Mouse (Mus musculus): ENCODE results near the gene Slc44a3. TPM values are rescaled to one million over a fixed set of nuclear protein-coding genes. Genes with fewer than 3 reads are reported as not detected.

The Slc44a3 gene
- polyA plus RNA-seq, 1 experiment from 2014 or later: 15.2 TPM

- no peak overlapping the region for H3K9ac ChIP-seq (replicated peaks)
- H3K27ac ChIP-seq (ENCODE audit: low read depth): no peak overlapping the region
- ATAC-seq (no peak), DNase-seq (no peak)
- no peak overlapping the region for H3K4me2 ChIP-seq (ENCODE audit: low read depth, low read length)
- no peaks in the 10 kb centered on the region for H3K27me3 ChIP-seq (ENCODE audit: insufficient read depth, low read length)
- TF ChIP-seq EP300 (IDR thresholded peaks at IDR 0.05; ENCODE audit: low read depth) (no peak), CTCF (IDR thresholded peaks at IDR 0.05; ENCODE audit: low read depth) (no peak)
- H3K36me3 ChIP-seq (replicated peaks; ENCODE audit: insufficient read depth, low read length): no peaks in the 10 kb centered on the region
- peaks cover 3% of the 10 kb centered on the region; the same call in 1 of the 2 replicates for H3K4me1 ChIP-seq (ENCODE audit: insufficient read depth)
- H3K4me3 ChIP-seq (ENCODE audit: low read depth, low read length): no peak overlapping the region
- no peaks in the 10 kb centered on the region for H3K9me3 ChIP-seq (ENCODE audit: low read length)
- 77% methylated on average over 9 of the region's 9 CpGs for WGBS (ENCODE audit: insufficient replicate concordance)
Observed at GRCm38 (mm10) chr3:121567904-121568303, 35.7 kb upstream of the Slc44a3 start.

- 71% methylated on average over 2 of the region's 2 CpGs for WGBS (ENCODE audit: insufficient replicate concordance)
- Histone ChIP-seq H3K4me2 (ENCODE audit: low read depth, low read length) (no peak overlapping the region), H3K27ac (ENCODE audit: low read depth) (no peak overlapping the region), H3K9me3 (ENCODE audit: low read length) (no peaks in the 10 kb centered on the region), H3K27me3 (ENCODE audit: insufficient read depth, low read length) (no peaks in the 10 kb centered on the region), H3K9ac (replicated peaks) (no peak overlapping the region), H3K36me3 (replicated peaks; ENCODE audit: insufficient read depth, low read length) (no peaks in the 10 kb centered on the region), H3K4me3 (ENCODE audit: low read depth, low read length) (no peak overlapping the region), H3K4me1 (ENCODE audit: insufficient read depth) (peaks cover 3% of the 10 kb centered on the region; the same call in 1 of the 2 replicates)
- ATAC-seq (no peak), DNase-seq (no peak)
- TF ChIP-seq EP300 (IDR thresholded peaks at IDR 0.05; ENCODE audit: low read depth) (no peak), CTCF (IDR thresholded peaks at IDR 0.05; ENCODE audit: low read depth) (no peak)
Observed at GRCm38 (mm10) chr3:121567337-121567900, 35.2 kb upstream of the Slc44a3 start.

DNA sequence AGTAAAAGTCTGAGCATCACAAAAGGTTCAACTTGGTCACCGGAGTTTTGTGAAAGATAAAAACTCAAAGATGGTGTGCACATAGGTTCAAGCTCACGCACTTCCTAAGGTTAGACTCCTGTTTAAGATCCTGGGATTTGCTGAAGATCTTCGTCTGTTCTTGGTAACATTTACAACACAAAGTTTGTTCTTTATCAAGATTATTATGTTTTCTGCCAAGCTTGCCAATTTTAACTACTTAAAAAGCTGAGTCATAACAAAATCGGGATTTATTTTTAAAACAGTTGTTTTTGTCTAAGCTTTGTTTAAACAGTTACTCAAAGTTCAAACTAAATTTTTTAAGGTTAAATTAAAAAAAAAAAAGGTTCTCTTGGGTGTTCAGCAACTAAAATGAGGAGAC lies 34.7 kb upstream of the Slc44a3 start:
- WGBS (ENCODE audit: insufficient replicate concordance): 69% methylated on average over 4 of the region's 4 CpGs
- TF ChIP-seq CTCF (IDR thresholded peaks at IDR 0.05; ENCODE audit: low read depth): no peak
- TF ChIP-seq EP300 (IDR thresholded peaks at IDR 0.05; ENCODE audit: low read depth): no peak
- no peaks in the 10 kb centered on the region for H3K9me3 ChIP-seq (ENCODE audit: low read length)
- H3K9ac ChIP-seq (replicated peaks): no peak overlapping the region
- no peak overlapping the region for H3K27ac ChIP-seq (ENCODE audit: low read depth)
- no peak overlapping the region for H3K4me3 ChIP-seq (ENCODE audit: low read depth, low read length)
- H3K27me3 ChIP-seq (ENCODE audit: insufficient read depth, low read length): no peaks in the 10 kb centered on the region
- DNase-seq: no peak
- ATAC-seq: no peak
- H3K4me1 ChIP-seq (ENCODE audit: insufficient read depth): peaks cover 2% of the 10 kb centered on the region; the same call in 1 of the 2 replicates
- H3K36me3 ChIP-seq (replicated peaks; ENCODE audit: insufficient read depth, low read length): no peaks in the 10 kb centered on the region
- H3K4me2 ChIP-seq (ENCODE audit: low read depth, low read length): no peak overlapping the region

GRCm38 (mm10) chr3:121561803-121562202 lies 29.6 kb upstream of the Slc44a3 start:
- no peak overlapping the region for H3K4me3 ChIP-seq (ENCODE audit: low read depth, low read length)
- H3K4me2 ChIP-seq (ENCODE audit: low read depth, low read length): no peak overlapping the region
- WGBS (ENCODE audit: insufficient replicate concordance): 62% methylated on average over 3 of the region's 3 CpGs
- H3K27me3 ChIP-seq (ENCODE audit: insufficient read depth, low read length): no peaks in the 10 kb centered on the region
- no peak for DNase-seq
- ATAC-seq: no peak
- no peak overlapping the region for H3K27ac ChIP-seq (ENCODE audit: low read depth)
- TF ChIP-seq EP300 (IDR thresholded peaks at IDR 0.05; ENCODE audit: low read depth) (no peak), CTCF (IDR thresholded peaks at IDR 0.05; ENCODE audit: low read depth) (no peak)
- no peaks in the 10 kb centered on the region for H3K4me1 ChIP-seq (ENCODE audit: insufficient read depth)
- H3K9ac ChIP-seq (replicated peaks): no peak overlapping the region
- H3K36me3 ChIP-seq (replicated peaks; ENCODE audit: insufficient read depth, low read length): no peaks in the 10 kb centered on the region
- no peaks in the 10 kb centered on the region for H3K9me3 ChIP-seq (ENCODE audit: low read length)

DNA sequence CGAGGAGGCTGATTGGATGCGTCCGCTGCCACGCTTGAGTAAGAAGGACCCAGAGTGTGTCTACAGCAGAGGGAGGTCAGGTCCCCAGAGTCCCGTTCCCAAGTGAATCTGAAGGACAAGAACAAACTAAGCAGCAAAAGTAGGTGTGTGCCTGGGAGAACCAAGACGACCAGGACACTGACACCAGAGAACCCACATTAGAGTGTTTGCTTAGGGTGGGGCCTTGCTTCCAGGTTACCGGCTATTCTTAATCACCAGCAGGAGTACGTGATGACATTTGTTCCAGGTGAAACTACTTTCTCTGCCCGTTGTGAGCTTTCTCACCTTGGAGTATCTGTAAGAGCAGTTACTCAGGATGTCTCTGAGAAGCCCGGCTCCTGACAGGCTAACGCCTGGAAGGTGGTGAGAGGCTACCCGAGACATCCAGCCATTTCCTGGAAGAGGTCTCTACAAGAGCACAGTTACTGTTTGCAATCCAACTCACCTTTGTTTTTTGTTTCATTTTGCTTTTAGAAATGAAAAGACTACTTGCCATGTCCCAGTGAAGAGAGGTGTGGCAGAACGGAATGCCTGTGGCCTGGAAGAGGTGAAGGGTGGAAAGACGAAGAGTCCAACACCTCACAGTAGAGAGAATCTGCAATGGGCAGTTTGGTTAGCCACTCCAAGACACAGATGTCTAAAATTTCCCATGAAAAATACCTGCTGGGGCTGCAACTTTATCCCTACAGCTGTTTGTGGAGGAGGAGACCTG lies 28.1 kb upstream of the Slc44a3 start:
- no peak overlapping the region for H3K27ac ChIP-seq (ENCODE audit: low read depth)
- 83% methylated on average over 14 of the region's 14 CpGs for WGBS (ENCODE audit: insufficient replicate concordance)
- ATAC-seq (no peak), DNase-seq (no peak)
- H3K9ac ChIP-seq (replicated peaks): no peak overlapping the region
- no peak overlapping the region for H3K4me2 ChIP-seq (ENCODE audit: low read depth, low read length)
- H3K4me1 ChIP-seq (ENCODE audit: insufficient read depth): no peaks in the 10 kb centered on the region
- TF ChIP-seq EP300 (IDR thresholded peaks at IDR 0.05; ENCODE audit: low read depth) (no peak), CTCF (IDR thresholded peaks at IDR 0.05; ENCODE audit: low read depth) (no peak)
- H3K9me3 ChIP-seq (ENCODE audit: low read length): no peaks in the 10 kb centered on the region
- no peak overlapping the region for H3K4me3 ChIP-seq (ENCODE audit: low read depth, low read length)
- no peaks in the 10 kb centered on the region for H3K36me3 ChIP-seq (replicated peaks; ENCODE audit: insufficient read depth, low read length)
- H3K27me3 ChIP-seq (ENCODE audit: insufficient read depth, low read length): no peaks in the 10 kb centered on the region

DNA sequence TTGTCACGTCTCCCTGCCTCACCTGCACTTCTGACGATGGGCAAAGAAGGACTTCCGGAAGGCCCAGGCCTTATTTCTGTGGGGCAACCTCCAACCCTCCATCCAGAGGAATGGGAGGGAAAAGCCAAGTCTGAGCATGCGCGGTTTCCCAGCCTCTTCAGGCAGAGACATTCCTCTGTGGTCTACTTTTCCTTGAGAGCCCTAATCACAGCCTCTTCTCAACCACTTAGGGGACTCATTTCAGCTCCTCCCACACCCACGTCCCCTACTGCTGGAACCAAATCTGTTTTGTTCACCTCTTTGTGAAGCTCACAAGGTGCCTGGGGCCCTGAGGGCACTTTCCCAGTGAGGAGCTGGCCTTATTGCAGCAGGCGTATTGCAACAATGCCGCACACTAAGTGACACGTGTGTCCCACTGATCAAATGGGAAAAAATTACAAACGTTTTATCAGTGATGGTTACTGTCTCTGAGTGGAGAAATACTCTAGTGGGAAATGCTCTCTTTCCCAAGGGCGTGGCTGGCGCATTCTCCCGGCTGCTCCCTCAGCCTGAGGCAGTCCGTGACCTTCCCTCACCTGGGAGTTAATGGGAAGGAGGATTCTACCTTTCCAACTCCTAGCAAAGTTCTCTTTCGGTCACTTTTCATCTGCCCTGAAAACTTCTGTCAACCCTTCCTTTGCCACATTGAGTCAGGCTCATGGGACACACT lies 27.4 kb upstream of the Slc44a3 start:
- TF ChIP-seq EP300 (IDR thresholded peaks at IDR 0.05; ENCODE audit: low read depth) (no peak), CTCF (IDR thresholded peaks at IDR 0.05; ENCODE audit: low read depth) (no peak)
- 77% methylated on average over 15 of the region's 15 CpGs for WGBS (ENCODE audit: insufficient replicate concordance)
- no peaks in the 10 kb centered on the region for H3K9me3 ChIP-seq (ENCODE audit: low read length)

More for the DNA sequence above, 27.4 kb upstream of the Slc44a3 start:
- Histone ChIP-seq H3K4me1 (ENCODE audit: insufficient read depth) (no peaks in the 10 kb centered on the region), H3K27ac (ENCODE audit: low read depth) (no peak overlapping the region), H3K36me3 (replicated peaks; ENCODE audit: insufficient read depth, low read length) (no peaks in the 10 kb centered on the region), H3K27me3 (ENCODE audit: insufficient read depth, low read length) (no peaks in the 10 kb centered on the region), H3K4me2 (ENCODE audit: low read depth, low read length) (no peak overlapping the region), H3K4me3 (ENCODE audit: low read depth, low read length) (no peak overlapping the region), H3K9ac (replicated peaks) (no peak overlapping the region)
- no peak for DNase-seq
- no peak for ATAC-seq

Measured in liver, postnatal 0 days (tissue).